Mouse (Mus musculus): ENCODE data around the gene Glis2.
"Not testable (repeated sequence)": the region's sequence is repeated elsewhere in the genome, so short reads cannot be mapped to it uniquely, and the experiment has no call there.

The Glis2 gene

DNA sequence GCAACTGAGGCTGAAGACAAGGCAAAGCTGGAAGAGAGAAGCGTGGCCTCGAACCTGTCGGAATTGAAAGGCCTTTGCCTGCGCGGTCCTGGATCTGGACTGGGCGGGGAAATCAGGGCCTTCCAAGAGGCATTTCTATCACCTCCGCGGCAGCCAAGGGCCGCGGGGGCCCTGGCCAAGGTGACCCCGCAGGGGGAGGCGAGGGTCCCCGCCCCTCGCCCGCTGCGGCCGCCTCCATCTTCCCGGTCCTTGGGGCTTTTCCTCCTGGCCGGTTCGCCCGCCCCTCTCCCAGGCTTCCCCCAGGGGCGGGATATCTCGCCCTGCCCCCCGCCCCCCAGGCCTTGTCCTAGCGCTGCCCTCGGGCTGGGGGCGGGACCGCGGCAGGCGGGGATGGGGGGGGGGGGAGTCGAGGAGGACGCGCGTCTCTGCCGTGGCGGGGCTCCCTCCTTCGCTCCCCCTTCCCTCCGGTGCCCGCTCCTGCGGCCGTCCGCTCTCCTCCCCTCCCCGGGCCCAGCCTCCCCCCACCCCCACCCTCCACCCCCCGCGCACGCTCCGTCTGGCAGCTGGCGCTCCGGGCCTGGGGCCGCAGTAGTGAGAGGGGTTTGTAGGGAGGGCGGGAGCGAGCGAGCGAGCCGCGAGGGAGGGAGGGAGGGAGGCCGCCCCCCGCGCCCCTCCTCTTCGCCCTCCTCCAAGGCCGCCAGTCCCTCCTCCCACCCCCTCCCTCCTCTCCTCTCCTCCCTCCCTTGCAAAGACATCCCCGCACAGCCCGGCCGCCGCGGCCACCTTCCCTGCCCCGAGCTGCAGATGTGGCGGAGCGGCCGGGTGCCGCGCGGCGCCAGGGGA, at the start of gene Glis2:
Glis2 (plus strand) TSS at position 743 of the 843 bp plus-strand sequence.
- DNase-seq: peak; percentile 82 to 88

DNA sequence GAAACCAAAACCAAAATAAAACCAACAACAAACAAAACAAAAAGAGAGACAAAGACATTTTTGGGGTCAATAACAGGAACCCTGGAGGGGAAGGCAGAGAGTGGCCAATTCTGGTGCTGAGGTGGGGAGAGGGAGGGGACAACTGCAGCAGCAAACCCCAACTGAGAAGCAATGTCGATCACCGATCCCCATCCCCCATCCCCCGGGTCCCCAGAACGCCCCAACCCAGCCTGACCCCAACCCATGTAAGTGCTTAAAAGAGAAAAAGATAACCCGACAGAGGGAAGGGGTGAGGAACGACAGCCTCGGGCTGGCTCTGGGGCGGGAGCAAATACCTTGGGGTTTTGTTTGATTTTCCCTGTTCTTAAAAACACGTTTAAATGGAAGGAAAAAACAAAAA, 49.7 kb upstream of the Glis2 start:
- no peak for DNase-seq

DNA sequence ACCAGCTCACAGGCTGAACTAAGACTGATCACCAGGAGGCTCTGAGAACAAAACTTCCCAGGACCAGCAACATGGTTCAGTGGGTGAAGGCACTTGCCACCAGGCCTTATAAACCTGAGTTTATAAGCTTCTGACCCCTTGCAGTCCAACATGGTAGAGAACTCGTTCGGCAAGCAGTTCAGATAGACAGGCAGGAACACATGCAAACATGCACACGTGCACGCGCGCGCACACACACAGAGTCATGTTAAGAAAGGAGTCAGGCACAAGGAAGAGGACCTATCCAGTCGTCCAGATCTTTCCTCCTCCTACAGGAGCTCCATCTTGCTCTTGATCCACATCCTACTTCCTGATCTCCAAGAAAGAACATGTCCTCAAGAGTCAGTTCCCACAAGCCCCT, 47.7 kb upstream of the Glis2 start:
- no peak for DNase-seq

DNA sequence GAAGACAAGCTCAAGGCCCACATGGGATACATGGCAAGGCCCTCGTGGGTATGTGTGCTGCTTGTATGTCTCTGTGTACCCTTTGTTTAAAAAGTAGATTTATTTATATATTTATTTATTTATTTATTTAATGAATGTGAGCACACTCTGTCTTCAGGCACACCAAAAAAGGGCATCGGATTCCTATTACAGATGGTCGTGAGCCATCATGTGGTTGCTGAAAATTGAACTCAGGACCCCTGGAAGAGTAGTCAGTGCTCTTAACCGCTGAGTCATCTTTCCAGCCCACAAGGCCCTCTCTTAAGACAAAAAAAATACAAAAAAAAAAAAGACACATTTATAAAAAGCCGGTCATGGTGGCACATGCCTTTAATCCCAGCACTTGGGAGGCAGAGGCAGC, 46.9 kb upstream of the Glis2 start:
- no peak for DNase-seq

DNA sequence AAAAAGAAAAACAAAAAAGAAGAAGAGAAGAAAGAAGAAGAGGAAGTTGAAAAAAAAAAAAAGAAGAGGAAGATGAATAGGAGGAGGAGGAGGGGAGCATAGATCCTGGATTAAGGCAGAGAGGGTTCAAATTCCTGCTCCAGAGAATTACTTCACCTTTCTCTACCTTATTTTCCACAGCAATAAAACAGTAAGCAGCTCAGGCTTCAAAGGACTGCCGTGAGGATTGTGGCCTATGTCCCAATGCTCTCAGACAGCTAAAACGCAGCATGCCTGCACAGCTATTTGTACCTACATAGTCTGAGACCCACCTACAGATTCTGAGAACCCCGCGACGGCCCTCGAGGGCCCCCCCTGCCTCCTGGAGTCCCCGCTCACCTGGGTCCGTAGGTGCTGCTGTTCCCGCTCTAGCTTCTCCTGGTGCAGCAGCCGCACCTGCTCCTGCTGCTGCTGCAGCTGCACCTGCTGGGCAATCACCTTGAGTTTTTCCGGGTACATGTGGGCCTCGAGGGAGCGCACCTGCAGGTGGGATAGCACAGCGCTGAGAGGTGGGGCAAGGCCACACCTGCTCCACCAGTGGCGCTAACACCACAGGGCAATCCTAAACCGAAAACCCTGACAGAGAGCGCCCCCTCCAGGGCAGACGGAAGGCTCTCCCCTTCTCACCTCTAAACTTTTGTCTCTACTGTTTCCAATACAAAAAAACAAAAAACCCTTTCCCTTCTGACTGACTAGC, 45.4 kb upstream of the Glis2 start:
- DNase-seq: no peak

DNA sequence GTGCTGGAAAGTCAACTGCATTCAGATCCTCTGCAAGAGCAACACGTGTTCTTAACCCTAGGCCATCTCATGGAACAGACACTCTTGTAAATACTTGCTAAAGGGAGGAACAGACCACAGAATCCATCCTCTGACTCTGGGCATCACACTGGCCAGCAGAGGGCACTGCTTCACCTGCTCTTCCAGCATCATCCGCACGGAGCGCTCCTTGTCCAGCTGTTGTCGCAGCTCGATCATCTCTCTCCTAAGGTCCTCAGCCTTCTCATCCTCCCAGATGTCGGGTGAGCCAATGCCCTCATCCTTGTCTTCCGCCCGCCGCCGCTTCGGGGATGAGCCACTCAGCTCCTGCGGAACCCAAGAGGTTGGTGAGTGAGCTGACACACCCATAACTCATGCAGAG, 43.5 kb upstream of the Glis2 start:
- DNase-seq: peak; percentile 81 to 83

DNA sequence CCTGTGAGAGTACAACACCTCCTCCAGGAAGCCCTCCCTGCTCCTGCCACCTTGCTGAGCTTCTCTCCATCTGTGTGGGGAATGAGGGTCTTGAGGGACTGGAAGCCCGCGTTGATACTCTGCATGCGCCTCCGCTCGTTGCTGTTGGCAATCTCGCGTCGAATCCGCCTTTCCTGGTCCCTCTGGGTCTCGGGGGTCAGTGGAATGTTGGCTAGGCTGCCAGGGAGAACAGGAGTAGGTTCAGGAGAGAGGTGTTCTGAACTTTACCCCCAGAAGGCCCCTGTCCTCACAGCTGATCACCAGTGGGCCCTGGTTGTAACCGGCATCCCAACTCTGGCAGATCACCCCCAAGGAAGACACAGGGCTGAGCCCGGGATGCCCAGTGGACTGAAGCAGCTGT, 42.6 kb upstream of the Glis2 start:
- no peak for DNase-seq

DNA sequence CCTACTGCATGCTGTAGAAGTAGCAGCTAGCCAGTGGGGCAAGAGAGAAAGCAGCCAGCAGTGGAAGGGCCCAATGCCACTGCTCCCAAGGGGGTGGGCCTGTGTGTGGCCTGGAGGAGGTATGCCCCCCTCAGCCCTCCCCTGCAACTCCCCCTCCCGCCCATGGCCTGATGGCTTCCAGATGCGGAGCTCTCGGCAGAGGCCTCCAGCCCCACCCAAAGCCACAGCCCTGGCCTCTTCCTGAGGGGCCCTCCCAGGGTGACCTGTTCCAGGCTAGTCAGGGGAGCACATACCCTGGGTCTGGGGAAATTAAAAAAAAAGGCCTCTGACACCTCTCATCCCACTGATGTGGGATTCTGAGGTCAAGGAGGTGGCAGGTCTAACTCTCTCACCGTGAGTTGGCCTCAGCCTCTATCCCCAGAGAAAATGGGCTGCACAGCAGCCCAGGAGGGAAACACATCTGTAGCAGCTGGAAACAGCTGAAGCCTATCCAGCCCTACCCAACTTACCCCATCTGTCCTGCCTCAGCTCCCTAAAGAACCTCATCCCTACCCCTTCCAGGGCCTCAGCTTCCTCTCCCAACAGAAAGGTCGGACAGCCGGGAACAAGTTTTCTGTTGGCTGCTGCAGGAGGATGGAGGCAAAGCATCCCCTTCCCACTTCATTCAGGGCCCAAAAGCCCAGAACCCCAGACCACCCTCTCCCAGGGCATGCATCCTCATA, 41.5 kb upstream of the Glis2 start:
- no peak for DNase-seq

DNA sequence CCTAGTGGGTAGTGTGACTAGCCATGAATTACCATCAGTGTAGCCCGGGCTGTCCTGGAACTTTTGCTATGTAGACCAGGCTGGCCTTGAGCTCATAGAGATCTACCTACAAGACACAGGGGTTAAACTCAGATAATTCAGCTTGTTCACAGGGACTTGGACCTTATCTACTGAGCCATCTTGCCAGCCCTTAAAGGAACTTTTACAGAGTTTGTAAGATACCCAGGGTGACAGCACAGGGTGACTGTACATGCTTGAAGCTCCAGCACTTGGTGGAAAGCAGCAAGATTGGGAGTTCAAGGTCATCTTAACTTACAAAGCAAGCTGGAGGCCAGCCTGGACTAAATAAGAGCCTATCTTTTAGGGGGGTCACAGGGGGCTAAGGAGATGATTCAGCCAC, 39.0 kb upstream of the Glis2 start:
- DNase-seq: no peak

DNA sequence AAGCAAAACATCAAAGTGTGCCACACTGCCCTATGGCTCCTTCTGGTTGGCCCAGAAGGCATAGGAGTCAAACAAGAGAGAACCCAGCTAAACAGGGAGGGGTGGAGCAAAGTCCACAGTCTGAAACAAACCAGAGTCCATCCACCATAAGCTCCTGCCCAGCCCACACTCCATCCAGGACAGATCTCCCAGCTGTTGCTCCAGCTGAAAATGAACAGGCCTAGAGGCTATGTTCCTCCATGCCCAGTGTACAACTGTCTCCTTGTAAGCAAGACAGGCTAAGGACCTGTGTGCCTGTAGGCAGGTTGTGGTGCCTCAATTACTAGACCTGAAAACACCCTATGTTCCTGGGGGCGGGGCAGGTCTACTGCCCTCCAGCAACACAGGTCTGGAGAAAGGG, 37.4 kb upstream of the Glis2 start:
- no peak for DNase-seq

DNA sequence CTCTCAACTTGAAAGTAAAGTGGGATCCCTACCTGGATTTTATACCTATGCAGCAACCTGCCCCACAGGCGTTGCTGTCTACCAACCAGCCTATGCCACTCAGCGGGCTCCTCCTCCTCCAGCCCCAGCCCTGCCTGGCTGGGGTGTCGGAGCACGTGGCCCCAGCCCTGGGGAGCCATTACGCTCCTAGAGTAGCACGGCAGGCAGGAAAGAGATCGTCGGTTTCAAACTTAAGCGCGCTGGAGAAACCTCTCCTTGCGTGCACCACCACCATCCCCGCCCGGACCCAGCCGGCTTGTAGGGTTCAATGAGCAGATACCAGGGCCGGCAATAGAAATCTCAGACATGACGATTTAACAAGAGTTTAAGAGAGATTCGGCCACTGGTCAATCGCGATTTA, 36.6 kb upstream of the Glis2 start:
- DNase-seq: peak; percentile 62 to 70

DNA sequence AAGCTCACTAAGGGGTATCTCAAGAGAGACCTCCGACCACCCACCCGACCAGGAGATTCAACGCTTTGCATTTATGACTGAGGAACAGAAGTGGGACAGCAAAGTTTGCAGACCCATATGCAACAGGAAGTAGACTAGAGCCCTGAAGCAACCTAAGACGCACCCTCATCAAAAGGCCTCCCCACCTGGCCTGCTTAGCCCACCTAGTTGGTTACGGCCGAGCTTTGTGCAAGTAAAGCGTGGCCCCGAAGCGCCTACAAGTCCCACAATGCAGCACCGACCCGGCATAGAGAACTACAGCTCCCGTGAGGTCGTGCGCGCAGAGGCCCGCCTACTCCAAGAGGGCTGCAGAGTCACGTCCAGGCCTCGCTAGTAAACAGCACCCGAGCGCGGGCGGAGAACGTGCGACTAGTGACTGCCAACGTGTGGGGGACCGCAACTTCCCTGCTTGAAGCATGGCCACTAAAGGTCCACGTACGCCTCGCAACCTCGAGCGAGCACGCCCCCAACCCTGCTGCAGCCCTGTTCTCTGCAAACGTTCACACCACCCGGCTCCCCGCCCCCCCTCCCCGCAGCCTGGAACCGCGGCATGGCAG, 36.0 kb upstream of the Glis2 start:
- DNase-seq: peak; percentile 91 to 95

DNA sequence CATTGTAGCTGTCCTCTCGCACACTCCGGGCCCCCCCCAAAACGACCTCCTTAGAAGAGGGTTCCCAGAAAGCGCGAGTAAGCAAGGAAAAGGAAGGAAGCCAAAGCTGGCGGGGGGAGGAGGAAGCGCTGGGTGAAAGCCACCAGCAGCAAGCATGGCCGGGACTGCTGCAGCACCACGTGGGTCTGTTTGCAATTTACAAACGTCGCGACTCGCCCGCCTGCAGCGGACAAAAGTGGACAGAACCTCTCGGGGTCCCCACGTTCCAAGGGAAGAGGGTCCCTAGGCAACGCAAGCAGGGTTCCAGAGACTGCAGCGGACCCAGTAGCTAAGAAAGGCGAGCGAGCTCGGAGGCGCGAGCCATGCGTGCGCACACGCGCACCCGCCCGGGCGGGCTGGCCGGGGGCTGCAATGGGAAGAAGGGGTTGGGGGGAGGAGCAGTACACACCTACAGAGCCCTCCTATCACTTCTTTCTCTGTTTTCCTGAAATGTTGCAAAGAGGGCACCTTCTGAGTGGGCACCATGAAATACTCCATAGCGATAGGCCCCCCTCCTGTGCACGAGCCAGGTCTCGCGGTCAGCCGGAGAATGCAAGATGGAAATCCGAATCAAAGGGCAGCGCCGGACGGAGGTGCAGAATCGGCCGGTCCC, 35.4 kb upstream of the Glis2 start:
- DNase-seq: peak; percentile 76 to 82

DNA sequence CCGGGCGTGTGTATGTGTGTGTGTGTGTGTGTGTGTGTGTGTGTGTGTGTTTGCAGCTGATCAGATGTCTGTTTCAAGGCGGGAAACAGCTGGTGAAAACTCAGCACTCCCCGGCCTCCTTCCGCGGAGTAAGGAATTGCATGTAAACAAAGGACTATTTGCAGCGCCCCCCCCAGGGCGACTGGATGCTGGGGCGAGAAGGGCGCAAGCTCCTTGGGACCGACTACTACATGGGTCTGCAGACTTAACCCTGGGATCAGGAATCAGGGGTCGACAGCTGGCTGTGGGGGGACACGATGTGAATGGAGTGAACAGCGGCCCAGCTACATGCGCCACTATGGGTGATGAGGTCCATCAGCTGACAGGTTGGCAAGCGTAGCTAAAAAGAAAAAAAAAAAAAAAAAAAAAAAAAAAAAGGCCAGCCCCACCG, 34.8 kb upstream of the Glis2 start, which contains the start of gene Tfap4:
Tfap4 (minus strand) TSS at position 140 of the 430 bp plus-strand sequence.
- peak; percentile 88 to 90 for DNase-seq

DNA sequence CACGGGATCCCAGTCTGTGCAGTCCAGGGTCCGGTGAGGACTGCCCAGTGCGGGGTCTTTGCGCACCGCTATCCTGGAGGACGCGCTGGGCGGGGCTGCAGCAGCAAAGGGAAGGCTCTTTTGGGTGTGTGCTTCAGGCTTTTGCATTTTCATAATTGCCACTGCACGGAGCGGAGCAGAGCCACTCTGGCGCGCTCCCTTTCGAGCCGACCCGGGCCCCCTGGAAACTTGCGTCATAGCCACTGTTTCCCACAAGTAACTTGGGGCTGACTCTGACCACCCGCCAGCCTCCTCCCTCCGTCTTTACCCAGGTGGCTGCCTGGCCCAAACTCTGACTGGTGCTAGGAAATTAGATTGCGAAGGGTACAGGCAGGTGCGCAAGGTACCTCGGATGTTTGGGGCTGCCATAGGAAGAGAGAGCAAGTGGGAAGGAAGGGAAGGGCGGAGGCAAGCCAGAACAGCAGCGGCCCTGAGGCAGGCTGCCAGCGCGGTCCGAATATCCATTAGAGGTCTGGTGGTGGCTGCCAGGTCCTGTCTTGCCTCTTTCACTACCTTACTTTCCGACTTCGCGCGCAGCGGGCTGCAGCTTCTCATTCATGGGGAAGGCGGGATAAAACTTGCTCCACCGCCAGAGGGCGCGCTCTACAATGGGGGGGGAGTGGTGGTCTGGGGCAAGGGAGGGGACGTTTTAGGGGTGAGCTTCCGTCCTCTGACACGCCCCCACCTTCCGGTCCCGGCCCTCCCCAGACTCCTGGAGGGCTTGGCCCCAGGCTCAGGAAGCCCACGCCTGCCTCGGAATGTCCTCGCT, 34.2 kb upstream of the Glis2 start:
- DNase-seq: peak; percentile 86 to 87

DNA sequence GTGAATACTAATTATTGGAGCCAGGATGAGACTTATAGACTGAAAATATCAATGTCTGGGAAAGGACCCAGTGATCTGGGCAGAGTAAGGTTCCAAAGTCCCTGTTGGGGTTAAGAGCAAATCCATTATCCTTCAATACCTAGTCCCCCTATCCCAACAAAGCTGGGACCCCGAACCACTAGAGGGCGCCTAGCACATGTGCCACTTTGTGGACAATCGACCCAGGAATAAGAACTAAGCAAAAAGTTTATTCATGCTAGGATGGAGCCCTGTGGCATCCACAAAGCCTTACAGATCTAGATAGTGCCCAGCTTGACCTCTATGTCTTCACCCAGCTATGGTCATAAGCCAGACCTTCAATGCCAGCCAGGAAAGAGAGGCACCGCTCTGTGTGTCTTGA, 26.6 kb upstream of the Glis2 start:
- DNase-seq: peak; percentile 94 to 96

DNA sequence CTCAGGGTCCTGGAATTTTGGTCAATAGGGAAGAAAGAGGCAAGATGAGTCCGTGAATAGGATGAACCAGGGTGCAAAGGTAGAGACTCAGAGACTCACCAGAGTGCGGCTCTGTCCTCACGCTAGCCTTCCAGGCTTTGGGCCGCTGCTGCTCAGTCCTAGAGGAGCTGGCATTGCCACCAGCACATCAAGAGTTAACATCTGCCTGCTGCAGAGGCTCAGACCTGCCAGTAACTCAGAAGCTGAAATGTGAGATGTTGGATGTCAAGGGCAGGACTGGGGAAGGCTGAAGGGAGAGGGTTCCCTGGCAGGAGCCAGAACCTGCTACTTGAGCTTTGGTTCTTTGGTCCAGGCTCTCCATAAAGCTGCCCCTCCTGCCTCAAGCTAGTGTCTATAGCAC, 23.8 kb upstream of the Glis2 start:
- DNase-seq: no peak

DNA sequence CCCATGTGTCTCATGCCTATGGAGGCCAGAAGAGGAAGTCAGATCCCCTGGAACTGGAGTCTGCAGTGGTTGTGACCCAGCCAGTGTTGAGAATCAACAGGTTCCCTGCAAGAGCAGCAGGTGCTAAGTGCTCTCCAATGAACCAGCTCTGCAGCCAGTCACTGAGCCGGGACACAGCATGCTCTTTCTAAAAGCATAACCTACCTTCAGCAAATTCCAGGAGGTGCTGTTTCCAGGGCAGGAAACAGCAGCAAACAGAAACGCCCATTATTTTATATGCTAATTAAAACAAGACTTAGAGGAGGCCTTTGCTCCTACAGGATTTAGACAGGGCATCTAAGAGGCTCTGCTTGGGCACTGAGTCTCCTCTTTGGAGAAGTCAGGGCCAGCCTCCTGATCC, 18.5 kb upstream of the Glis2 start:
- no peak for DNase-seq

DNA sequence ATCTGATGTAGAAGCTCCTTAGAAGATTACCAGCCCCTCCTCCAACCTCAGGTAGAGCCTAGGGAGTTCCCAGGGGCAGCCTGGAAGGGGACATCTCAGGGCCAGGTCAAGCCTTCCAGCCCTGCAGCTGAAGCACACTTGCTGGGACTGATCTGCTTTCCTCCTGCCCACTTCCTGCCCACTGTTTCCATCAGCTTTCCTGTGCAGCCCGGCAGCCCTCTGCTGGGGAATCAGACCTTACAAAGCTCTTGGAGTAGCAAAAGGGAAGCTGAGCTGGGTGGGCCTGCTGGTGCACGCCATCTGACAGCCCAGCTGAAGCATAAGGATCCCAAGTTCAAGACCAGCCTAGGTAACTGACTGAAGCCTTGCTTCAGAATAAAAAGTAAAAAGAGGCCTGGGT, 17.6 kb upstream of the Glis2 start:
- DNase-seq: no peak

DNA sequence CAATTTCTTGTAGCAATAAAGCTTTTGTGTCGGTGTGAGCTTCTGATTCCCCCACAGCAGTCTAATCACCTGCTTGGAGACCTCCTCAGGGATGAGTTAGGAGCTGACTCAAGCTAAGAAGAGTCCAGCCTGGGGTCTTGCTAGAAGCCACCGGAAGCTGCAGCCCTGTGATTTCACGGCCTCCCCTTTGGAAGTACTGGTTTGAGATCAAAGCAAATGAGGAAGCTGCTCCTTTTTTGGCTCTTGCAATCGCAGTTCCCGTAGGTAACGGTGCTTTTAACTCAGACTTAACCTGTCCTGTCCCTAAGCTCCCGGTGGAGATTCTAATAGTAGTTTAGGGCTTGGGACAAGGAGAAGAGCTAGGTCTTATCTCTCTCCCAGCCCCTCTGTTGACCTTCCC, 15.9 kb upstream of the Glis2 start:
- DNase-seq: no peak

DNA sequence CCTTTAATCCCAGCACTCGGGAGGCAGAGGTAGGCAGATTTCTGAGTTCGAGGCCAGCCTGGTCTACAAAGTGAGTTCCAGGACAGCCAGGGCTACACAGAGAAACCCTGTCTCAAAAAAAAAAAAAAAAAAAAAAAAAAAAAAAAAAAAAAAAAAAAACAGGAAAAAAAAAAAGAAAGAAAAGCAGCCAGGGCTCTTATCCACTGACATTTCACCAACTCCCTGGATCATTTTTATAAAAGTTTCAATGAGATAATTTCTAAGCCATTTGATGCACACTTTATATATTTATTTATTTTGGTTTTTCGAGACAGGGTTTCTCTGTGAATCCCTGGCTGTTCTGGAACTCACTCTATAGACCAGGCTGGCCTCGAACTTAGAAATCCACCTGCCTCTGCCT, 13.3 kb upstream of the Glis2 start:
- DNase-seq: not testable (repeated sequence)

DNA sequence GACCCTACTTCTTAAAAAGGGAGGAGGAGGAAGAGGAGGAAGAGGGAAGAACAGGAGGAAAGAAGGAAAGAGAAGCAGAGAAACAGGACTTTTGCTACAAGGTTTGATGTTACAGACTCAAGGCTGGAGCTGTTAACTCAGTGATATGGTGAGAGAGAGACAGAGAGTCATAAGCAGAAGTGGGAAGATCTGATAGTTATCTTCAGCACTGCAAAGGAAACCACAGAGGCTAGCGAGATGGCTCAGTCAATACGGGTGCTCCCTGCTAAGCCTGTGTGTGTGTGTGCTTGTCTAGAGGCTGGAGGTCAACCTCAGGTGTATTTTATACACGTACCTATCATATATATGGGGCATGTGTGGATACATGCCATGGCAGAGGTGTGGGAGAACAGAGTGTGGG, 10.7 kb upstream of the Glis2 start:
- no peak for DNase-seq
